Mouse (Mus musculus) megakaryocyte, embryonic 14.5 days (primary cell): ENCODE data around the gene Dynlrb1.

Experiments used
- FLI1 ChIP-seq: IDR thresholded peaks from 2 replicates; pipeline ENCODE4 v1.6.1; 2012; ENCODE audit warnings: low read length, inconsistent platforms, mixed read lengths
- GATA1 ChIP-seq: IDR thresholded peaks from 3 replicates; pipeline ENCODE4 v1.6.1; 2012; ENCODE audit warnings: mixed read lengths, low read length, inconsistent platforms, borderline replicate concordance

GRCm38 (mm10) chr2:155224721-155225120, 11.6 kb upstream of the Dynlrb1 start:
- TF ChIP-seq GATA1 (no peak), FLI1 (no peak)
